Mouse (Mus musculus): Measurements from ENCODE around the gene Mettl9.

Mettl9 gene

DNA sequence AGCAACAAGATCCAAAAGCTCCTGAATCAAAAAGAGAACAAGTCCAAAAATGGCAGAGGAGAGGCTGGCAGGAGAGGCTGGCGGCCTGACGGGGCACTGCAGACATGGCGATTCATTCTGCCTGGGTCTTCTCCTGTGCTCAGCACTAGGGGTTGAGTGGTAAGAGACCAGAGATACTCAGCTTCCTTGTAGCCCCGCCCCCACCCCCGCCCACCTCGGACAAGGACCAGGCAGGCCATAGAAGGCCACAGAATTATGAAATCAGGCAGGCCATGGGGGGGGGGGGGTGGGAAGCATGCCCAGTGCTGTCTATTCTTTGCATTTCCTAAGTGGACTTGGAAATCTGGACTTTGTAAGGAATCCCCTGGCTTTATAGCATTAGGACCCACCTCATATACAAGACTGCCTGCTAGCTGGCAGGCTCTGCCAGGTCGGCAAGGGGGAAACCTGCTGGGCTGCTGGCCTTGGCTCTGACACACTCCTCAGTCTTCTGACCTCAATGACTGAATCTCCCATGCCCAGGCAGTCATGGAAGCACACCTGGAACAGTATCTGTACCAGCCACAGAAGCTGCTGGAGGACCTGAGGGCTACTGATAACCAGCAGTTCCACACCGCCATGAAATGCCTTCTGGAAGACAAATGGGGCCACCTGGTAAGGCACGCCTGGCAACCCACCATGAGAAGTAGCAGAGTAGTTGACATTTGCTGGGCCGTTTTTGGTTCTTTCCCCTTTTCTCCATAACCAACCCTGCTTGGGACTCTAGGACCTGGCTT is 64.6 kb downstream of the Mettl9 start:
- in situ Hi-C loops (cut with MboI): no loop called here

GRCm38 (mm10) chr7:121107851-121108250 is 73.6 kb downstream of the Mettl9 start:
- in situ Hi-C loops (cut with MboI): no loop called here

GRCm38 (mm10) chr7:121111321-121111720 is 77.1 kb downstream of the Mettl9 start:
- in situ Hi-C loops (cut with MboI): no loop called here

GRCm38 (mm10) chr7:121111762-121112161 is 77.5 kb downstream of the Mettl9 start:
- in situ Hi-C loops (cut with MboI): no loop called here

DNA sequence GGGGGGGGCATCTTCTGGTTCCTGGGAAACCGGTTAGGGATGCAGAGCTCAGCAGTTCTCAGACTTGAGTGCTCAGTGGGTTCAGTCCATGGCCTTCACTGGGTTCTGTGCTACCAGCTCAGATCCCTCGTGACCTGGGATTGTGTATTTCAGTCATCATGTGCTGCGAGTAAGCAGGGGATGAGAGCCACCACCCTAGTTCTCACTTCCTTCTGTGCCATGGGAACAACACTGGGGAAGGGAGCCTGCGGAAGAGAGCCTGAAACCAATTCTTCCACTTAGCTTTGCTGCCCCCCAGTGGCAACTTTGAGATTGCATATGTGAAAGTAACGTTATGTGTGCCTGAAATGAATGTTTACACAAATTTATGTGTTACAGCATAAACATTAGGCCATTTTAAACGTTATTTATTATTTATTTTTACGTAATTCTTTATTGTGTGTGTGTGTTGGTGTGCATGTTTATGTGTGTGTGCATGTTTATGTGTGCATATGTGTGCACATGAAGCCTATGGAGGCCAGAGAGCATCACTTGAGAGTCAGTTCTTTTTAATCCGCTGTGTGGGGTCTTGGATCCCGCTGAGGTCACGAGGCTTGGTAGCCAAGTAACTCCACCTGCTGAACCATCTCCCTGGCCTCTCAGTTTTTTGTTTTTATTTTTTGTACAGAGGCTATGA is 86.0 kb downstream of the Mettl9 start:
- in situ Hi-C loops (cut with MboI): no loop called here
